Mouse (Mus musculus) CH12F3 (cell line): ENCODE measurements around the gene Gjb1.

ENCODE experiments used
- in situ Hi-C: fragments of 300-500 bp; cut with MboI; formaldehyde crosslinking; loops from 2 replicates; pipeline ENCODE4 v1.14.3; 2020; ENCODE audit warnings: low sequenced_read_pairs

Gjb1 gene

DNA sequence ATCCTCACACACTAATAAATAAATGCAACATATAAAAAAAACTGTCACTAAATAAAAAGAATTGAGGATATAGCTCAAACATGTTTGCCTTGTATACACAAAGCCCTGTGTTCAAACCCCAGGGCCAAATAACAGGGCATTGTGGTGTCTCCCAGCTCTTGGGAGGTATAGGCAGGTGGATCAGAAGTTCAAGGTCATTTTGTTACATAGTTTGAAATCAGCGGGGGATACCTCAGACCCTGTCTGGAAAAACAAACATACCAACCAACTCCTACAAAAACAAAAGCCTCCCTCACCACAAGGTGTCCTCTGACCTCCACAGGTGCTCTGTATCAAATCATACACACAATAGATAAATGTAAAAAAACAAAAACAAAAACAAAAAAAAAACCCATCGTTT is 18.2 kb downstream of the Gjb1 start:
- in situ Hi-C loops: no loop called here

DNA sequence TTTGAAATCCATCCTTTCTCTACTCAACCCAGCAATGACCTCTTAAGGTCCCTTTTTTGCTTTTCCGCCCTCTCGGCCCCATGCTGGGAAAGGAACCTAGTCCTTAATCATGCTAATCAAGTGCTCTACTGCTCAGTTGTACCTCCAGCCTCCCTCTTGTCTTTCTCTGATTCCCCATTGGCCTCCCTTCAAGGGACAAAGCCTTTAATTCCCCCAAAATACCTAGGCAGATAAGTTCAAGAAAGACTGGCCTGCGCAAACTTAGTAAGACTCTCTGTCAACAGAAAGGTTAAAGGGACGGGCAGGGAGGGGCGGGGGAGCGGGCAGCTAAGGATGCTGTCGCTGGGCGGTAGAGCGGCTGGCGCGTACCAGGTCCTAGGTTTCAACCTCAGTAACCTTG is 20.3 kb downstream of the Gjb1 start:
- in situ Hi-C loops: no loop called here

DNA sequence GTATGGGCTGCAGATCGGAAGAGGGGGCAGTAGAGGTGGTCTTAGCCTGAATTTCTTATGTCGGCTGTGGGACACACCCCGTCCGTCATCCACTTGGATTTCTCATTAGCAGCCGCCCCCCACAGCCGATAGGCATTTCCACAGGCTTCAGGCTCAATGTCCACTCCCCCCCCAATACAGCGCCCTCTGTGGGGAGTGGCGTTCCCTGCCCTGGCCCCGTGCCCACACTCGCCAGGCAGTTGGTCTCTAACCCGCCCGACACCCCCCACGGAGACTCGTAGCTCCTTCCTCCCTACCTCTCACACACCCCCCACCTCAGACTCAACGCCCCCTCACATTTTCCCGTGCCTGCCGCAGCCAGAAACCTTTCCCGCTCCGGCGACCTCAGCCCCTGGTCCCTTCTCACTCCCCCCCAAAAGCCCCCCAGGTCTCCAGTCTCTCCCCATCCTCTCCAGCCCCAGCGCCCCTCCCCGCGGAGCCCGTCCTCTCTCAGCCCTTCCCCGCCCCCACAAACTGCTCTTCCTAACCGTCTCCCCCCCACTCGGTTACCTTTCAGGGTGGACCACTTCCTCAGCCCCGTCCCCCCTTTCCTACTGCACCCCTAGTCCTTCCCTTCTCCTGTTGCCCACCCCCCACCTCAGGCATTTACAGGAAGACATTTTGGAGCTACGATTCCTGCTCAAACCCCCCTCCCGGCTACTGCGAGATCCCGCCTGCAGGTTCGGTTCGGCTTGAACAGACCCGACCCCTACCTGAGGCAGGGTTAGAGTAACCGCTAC is 43.0 kb downstream of the Gjb1 start:
- in situ Hi-C loops: no loop called here

DNA sequence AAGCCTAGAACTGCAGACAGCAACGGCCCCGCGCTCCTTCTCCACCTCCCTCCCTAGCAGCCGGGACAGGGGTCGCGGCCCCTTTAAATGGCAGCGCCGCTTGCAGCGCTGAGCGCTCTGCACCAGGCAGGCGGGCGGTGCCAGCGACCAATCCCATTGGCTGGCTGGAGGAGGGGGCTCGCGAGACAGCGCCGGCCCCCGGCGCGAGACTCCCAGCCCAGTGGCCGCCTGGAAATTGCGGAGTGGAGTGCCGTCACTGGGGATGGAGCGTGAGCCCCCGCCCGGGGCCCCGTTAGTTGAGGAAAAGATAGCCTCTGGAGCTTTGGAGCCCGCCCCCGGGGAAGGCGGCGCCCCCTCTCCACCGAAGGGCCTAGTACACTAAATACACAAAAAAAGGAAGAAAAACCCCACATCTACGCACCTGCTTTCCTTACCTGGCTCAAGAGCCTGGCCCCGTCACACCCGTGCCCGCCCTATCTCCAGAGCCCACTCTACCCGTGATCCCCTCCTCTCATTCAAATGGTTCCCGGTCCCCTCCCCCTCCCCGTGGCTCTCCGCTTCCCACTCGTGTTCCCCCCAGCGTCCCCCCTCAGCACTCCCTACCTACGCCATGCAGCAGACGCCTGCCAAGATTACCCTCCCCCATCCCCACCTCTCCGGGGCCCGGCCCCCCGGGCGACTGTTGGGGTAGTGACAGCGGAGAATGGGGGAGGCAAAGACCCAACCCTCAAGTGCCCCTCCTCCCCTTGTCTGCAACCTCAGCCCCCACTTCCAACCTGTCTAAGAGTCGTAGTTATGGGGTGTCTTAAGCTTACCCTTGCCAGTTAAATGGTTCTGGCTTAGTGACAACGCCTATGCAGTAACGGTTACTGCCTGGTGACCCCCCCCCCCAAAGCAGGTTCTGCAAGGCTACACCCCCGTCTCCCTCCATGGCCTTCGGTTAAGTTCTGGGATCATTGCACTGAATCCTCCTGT is 43.8 kb downstream of the Gjb1 start:
- in situ Hi-C loops: no loop called here

DNA sequence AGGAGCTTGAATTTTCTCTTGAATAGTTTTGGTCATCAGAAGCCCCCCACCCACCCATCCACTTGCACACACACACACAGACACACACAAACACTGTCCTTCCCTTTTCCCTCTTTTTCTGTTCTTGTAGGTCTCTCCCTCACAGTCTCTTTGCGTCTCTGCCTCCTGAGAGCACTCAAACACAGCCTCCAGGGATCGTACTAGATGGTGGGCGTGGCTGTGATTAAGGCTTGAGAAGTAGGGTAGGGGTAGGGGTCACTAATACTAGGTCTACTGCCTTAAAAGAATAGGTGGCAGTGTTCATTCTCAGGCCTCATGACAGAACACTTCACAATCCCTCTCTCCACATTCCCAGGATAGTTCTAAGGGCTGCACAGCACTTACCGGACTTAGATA is 44.5 kb downstream of the Gjb1 start, which contains the start of gene Zmym3:
TSS of gene Zmym3 (minus strand) at position 150 of the 396 bp plus-strand sequence.
- in situ Hi-C loops: no loop called here

DNA sequence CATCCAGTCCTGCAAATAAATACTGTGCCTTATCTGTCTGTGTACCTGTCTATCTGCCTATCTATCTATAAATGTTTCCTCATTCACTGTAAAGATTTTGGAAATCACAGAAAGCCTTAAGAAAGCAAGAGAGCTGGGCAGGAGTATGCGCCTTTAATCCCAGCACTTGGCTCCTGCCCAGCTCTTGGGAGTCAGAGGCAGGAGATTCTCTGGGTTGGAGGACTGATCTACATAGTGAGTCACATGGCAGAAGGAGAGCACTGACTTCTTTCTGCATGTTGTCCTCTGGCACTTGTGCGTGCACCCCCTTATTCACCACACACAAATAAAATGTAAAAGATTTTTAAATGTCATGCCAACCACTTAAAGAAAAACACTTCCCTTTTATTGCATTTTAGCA is 47.3 kb downstream of the Gjb1 start:
- in situ Hi-C loops: no loop called here

DNA sequence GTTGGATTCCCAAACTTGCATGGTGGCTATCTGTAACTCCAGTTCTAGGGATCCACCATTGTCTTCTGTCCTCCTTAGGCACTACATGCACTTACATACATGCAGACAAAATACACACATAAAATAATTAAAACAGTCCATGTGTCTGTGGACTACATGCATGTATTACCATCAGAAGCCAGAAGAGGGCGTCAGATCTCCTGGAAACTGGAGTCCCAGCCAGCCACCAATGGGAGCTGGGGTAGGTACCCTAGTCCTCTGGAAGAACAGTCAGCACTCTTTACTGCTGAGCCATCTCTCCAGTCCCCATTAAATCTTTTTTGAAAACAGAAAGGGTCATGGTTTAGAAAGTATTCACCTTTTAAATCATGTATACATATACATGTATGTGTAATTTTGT is 51.6 kb downstream of the Gjb1 start:
- in situ Hi-C loops: no loop called here

DNA sequence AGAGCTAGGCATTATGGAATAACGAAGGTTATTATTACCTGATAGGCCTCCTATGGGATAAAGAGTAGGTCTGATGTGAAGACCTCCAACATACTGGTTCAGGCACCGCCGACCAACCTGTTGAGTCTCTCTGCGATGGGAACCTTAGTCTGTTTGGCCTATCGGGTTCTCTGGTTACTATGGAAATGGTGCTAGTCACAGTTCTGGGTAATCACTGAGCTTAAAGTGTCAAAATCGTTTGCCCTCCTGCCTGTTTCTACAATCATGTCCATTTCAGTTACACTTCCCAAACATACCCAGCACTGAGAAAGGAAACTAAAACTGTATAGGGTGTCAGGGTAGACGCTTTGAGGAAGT is 52.6 kb downstream of the Gjb1 start:
- in situ Hi-C loops: no loop called here

DNA sequence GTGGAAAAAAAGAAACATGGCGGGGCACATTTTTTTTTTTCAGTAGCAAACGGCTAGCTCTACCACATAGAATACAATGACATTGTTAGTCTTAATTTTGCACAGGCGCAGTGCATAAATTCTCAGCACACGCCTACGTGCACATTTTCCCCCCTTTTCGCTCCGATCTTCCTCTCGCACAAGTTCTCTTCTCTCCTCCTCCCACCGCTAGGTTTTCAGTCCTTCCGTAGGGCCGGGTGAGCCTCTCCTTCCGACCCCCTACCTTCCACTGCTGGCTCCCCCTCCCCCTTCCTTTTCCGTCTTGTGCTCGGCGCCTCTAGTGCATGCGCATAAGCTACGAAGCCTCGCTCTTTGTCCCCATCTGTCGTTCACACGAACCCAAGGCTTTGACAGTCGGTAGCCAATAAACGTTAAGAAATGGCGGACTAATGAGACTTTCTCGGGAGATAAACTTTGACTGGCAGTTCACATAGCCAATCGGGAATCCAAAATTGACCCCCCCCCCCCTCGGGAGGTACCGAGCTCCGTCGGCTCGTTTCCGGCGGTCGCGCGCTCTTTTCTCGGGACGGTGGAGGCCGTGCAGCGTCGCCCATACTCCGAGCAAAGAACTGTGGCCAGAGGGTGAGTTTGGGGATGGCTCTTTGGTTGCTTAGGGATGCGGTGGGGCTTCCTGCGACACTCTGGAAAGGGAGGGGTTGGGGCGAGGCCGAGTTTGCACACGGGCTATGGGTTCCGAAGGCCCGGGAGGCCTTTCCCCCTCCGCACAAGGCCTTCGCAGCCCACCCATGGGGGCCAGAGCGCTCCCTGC is 53.2 kb downstream of the Gjb1 start, which contains the start of gene Nono:
TSS of gene Nono (plus strand) at position 177 of the 808 bp plus-strand sequence.
- in situ Hi-C loops: no loop called here

DNA sequence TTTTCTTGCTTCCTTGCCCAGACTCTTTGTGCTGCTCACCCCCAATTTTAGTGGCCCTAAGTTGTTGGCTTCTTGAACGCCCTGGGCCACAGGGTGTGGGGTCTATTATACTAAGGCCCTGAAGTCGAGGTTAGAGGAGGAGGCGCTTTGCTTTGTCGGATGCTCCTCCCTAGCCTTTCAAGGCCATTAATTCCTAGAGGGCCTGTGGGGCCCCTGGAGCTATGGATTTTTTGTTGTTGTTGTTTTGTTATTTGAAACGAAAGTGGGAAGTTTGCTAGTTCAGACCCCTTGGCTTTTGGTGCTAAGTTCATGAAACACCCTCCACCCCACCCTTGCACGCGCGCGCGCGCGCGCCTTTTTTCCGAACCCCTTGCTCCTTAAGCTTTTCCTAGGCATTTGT is 53.8 kb downstream of the Gjb1 start:
- in situ Hi-C loops: no loop called here
